Mouse (Mus musculus) kidney, embryonic 16.5 days (tissue): ENCODE results near the gene Dbn1. TPM values are rescaled to one million over a fixed set of nuclear protein-coding genes. Genes with fewer than 3 reads are reported as not detected.
A peak's percentile ranks its signal among the peaks of the same experiment; 100 is the strongest.

Source experiments
- ATAC-seq: fragments of 200-750 bp; cut with Nextera tagmentation; 2 replicates; pipeline ENCODE4 v1.8.0; 2017; ENCODE audit warnings: moderate TSS enrichment; ENCODE audit not compliant: low FRiP score, low TSS enrichment
- H3K27ac ChIP-seq: fragments of 300-500 bp; sonication (generic); 2 replicates; pipeline ENCODE4 v1.5.1; 2014; ENCODE audit warnings: low read length
- H3K27me3 ChIP-seq: fragments of 300-500 bp; sonication (generic); 2 replicates; pipeline ENCODE4 v1.6.1; 2014; ENCODE audit warnings: low read length, control low read depth, mixed read lengths; ENCODE audit not compliant: insufficient read depth
- H3K36me3 ChIP-seq: fragments of 300-500 bp; sonication (generic); 2 replicates; pipeline ENCODE4 v1.6.1; 2014; ENCODE audit warnings: low read length, control low read depth, mixed read lengths; ENCODE audit not compliant: insufficient read depth
- H3K4me1 ChIP-seq: fragments of 300-500 bp; sonication (generic); 2 replicates; pipeline ENCODE4 v1.6.1; 2014; ENCODE audit warnings: low read length, control low read depth, mixed read lengths; ENCODE audit not compliant: insufficient read depth
- H3K4me2 ChIP-seq: fragments of 300-500 bp; sonication (generic); replicated peaks from 2 replicates; pipeline ENCODE4 v1.6.1; 2014; ENCODE audit warnings: low read depth, low read length
- H3K4me3 ChIP-seq: fragments of 300-500 bp; sonication (generic); 2 replicates; pipeline ENCODE4 v1.5.1; 2014; ENCODE audit warnings: mild to moderate bottlenecking, low read length
- H3K9ac ChIP-seq: fragments of 300-500 bp; sonication (generic); replicated peaks from 2 replicates; pipeline ENCODE4 v1.6.1; 2014; ENCODE audit warnings: low read length
- H3K9me3 ChIP-seq: fragments of 300-500 bp; sonication (generic); 2 replicates; pipeline ENCODE4 v1.6.1; 2016; ENCODE audit warnings: low read length, control low read depth
- WGBS: fragments of 180-500 bp; shearing (Covaris S2); extraction: QIAGEN DNeasy Blood & Tissue Kit; methylation state at CpG from one replicate; pipeline ENCODE4 v1.1.7; 2014; 5-methylcytosine and 5-hydroxymethylcytosine counted together
- polyA plus RNA-seq: library from polyadenylated mRNA; unstranded; fragments of >200 nt; fragmentation: Nextera tagmentation; extraction: Ambion mirVana; gene quantifications from 2 replicates; pipeline ENCODE4 v1.2.1, GENCODE M21; 2015

Dbn1 gene
- polyA plus RNA-seq, 1 experiment from 2014 or later: 177 TPM

DNA sequence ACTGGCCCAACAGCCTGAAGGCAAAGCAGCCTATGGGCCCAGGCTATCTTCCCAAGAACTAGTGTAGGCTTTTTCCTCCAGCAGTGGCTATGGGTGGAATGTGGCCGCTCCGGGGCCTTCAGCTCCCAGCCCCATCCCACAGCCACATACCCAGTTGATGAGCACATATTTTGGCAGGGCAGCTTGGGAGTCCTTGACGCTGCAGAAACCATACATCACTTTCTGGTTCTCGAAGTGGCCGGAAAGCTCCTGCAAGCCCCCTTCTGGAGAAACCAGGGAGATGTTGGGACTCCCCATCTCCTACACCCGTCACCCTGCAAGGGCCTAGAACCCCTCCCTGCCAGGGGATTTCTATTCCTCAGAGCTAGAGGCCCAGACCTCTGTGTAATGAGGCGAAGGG is 5.4 kb downstream of the Dbn1 start:
- H3K4me1 ChIP-seq: peaks cover 43% of the 10 kb centered on the region
- no peak overlapping the region for H3K4me2 ChIP-seq
- H3K4me3 ChIP-seq: no peak overlapping the region
- 0 out of 2 replicates have a peak overlapping the region, but pooled peaks have one; percentile 4 for H3K9ac ChIP-seq
- ATAC-seq: no peak
- peak overlapping the region; percentile 43; the same call in 1 of the 2 replicates for H3K27ac ChIP-seq
- peaks cover 45% of the 10 kb centered on the region for H3K36me3 ChIP-seq
- WGBS: 67% methylated on average over 7 of the region's 7 CpGs
- no peaks in the 10 kb centered on the region for H3K9me3 ChIP-seq
- H3K27me3 ChIP-seq: no peaks in the 10 kb centered on the region

DNA sequence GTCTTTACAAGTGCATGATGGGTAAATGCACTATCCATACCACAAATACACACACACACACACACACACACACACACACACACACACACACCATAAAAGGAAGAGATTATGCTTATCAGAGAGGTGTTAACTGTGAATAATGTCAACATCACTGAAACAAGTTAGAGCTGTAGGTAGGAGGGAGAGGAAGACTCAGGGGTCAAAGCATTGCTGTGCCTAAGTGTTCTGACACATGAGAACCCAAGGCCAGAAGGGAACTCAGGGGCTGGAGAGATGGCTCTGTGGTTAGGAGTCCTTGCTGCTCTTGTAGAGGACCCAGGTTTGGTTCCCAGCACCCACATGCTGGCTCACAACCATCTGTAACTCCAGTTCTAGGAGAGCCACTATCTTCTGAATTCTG is 8.0 kb downstream of the Dbn1 start:
- peaks cover 72% of the 10 kb centered on the region for H3K36me3 ChIP-seq
- H3K4me1 ChIP-seq: peaks cover 23% of the 10 kb centered on the region
- no peak for ATAC-seq
- no peak overlapping the region for H3K4me3 ChIP-seq
- H3K9me3 ChIP-seq: no peaks in the 10 kb centered on the region
- H3K27me3 ChIP-seq: no peaks in the 10 kb centered on the region
- H3K9ac ChIP-seq: no peak overlapping the region
- H3K4me2 ChIP-seq: no peak overlapping the region
- no peak overlapping the region for H3K27ac ChIP-seq

DNA sequence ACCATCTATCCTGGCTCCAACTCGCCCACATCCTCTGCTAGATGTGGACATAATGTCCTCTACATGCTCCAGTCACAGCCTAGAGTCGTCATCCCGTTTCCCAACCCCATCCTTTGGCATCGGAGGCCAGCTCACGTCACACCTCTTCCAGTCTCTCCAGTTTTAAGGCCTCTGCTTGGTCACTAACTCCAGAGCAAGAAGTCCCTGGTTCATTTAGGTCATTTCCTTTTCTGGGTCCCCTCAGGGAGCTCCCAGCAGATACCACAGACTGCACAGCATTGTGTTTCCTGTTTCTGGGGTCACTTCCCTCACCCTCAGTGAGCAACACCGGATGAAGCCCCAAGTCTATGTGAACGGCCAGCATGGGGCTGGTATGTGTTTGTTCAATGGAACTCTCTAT is 8.9 kb downstream of the Dbn1 start:
- ATAC-seq: no peak
- 68% methylated on average over 7 of the region's 7 CpGs for WGBS

DNA sequence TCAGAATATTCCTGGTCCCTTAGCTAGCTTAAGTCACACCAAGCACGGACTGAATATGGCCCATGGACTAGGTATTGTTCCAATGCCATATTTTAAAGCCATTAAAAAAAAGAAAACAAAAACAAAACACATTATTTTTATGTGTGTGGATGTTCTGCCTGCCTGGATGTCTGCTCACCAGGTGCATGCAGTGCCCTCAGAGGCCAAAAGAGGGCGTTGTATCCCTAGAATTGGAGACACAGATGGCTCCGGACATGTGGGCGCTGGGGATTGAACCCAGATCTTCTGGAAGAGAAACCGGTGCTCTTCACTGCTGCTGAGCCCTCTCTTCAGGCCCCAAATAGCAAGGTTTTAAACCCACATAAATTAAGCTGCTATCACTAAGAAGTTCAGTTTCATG is 9.9 kb downstream of the Dbn1 start:
- H3K4me2 ChIP-seq: no peak overlapping the region
- peaks cover 13% of the 10 kb centered on the region for H3K4me1 ChIP-seq
- H3K9me3 ChIP-seq: no peaks in the 10 kb centered on the region
- no peak overlapping the region for H3K4me3 ChIP-seq
- no peak overlapping the region for H3K9ac ChIP-seq
- 56% methylated on average over 5 of the region's 5 CpGs for WGBS
- H3K27ac ChIP-seq: no peak overlapping the region
- H3K27me3 ChIP-seq: no peaks in the 10 kb centered on the region
- no peak for ATAC-seq
- H3K36me3 ChIP-seq: peaks cover 81% of the 10 kb centered on the region

More for the DNA sequence above, 8.9 kb downstream of the Dbn1 start:
- Histone ChIP-seq H3K27me3 (no peaks in the 10 kb centered on the region), H3K9ac (no peak overlapping the region), H3K27ac (peak overlapping the region; percentile 25; the same call in 1 of the 2 replicates), H3K4me2 (no peak overlapping the region), H3K36me3 (peaks cover 80% of the 10 kb centered on the region), H3K9me3 (no peaks in the 10 kb centered on the region), H3K4me1 (peaks cover 14% of the 10 kb centered on the region), H3K4me3 (no peak overlapping the region)

DNA sequence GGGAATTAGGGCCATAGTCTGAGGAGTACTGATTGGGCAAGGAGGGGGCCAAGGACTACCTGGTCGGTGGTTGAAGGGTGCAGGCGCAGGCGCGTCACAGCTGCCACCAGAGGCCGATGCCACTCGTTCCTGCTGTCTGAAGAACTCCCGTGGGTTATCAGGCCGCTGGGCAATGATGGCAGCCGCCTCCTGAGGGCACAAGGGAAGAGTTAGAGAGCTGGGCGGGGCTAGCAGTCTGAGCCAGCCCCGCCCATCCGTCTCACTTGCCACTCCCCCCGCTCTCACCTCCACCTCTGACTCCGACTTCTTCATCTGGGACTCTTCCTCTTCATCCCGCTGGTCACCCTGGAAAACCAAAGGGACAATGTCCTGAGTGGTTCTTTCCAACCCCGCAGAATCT is 10.4 kb downstream of the Dbn1 start:
- peaks cover 13% of the 10 kb centered on the region for H3K4me1 ChIP-seq
- H3K9ac ChIP-seq: no peak overlapping the region
- no peak overlapping the region for H3K27ac ChIP-seq
- ATAC-seq: no peak
- H3K36me3 ChIP-seq: peaks cover 81% of the 10 kb centered on the region
- no peaks in the 10 kb centered on the region for H3K27me3 ChIP-seq
- no peak overlapping the region for H3K4me3 ChIP-seq
- no peaks in the 10 kb centered on the region for H3K9me3 ChIP-seq
- H3K4me2 ChIP-seq: no peak overlapping the region
- 72% methylated on average over 16 of the region's 16 CpGs for WGBS

DNA sequence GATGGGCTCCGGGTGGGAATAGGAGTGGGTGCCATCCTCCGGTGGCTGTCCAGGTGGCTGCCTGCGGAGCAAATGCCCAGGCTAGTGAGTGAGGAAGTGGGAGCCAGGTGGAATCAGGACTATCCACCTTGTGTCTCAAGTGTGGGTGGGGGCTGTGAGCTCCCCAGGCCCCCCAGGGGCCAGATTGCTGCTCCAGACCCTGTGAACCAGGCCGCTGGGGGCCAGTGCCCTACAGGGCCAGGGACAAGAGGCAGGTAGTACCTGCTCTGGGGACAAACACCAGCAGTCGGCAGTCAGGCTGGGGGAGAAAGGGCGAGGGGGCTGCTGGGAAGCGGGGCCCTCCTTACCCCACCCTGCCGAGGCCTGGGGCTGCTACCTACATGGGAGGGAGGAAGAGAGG is 11.7 kb downstream of the Dbn1 start:
- no peaks in the 10 kb centered on the region for H3K27me3 ChIP-seq
- 93% methylated on average over 7 of the region's 8 CpGs for WGBS
- no peak overlapping the region for H3K4me2 ChIP-seq
- no peaks in the 10 kb centered on the region for H3K9me3 ChIP-seq
- H3K4me3 ChIP-seq: no peak overlapping the region
- H3K4me1 ChIP-seq: peaks cover 19% of the 10 kb centered on the region
- no peak for ATAC-seq
- no peak overlapping the region for H3K9ac ChIP-seq
- no peak overlapping the region for H3K27ac ChIP-seq
- peaks cover 69% of the 10 kb centered on the region for H3K36me3 ChIP-seq

DNA sequence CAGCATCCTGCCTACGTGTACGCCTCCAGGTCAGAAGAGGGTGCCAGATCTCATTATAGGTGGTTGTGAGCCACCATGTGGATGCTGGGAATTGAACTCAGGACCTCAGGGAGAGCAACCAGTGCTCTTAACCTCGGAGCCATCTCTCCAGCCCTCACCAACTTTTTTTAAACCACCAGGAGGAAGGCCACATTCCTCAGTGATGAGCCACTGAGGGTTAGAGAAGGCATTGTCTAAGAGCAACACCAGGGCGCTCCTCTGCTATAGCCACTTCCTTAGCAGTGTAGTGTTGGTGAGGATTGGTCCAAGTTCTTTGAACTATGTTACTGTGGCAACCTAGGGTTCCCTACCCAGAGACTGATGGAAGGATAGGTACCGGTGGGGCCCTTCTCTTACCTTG is 12.2 kb downstream of the Dbn1 start:
- 87% methylated on average over 5 of the region's 5 CpGs for WGBS
- no peak for ATAC-seq

DNA sequence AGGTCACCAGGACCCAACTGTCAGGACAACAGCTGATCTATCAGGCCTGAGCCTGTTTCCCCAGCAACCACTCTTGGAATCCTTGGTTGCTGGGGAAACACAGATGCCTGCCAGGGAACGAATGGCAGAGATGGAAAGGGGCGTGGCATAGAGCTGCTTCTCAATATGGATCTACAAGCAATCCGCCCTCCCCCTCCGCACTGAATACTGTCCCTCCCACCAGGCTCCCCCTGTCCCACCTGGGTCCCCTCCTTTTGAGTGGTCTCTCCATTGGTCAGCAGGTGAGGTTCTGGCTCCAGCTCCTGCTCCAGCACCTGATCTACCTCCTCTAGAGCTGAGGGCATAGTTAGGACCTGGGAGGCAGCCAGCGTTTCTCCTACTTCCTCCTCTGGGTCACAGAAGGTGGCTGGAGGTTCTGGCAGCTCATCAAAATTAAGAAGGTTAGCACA is 13.3 kb downstream of the Dbn1 start:
- ATAC-seq: no peak
- H3K27ac ChIP-seq: no peak overlapping the region
- H3K9ac ChIP-seq: no peak overlapping the region
- peaks cover 53% of the 10 kb centered on the region for H3K36me3 ChIP-seq
- 71% methylated on average over 5 of the region's 5 CpGs for WGBS
- H3K4me2 ChIP-seq: no peak overlapping the region
- no peak overlapping the region for H3K4me3 ChIP-seq
- H3K9me3 ChIP-seq: no peaks in the 10 kb centered on the region
- H3K4me1 ChIP-seq: peaks cover 25% of the 10 kb centered on the region
- no peaks in the 10 kb centered on the region for H3K27me3 ChIP-seq

More for the DNA sequence above, 12.2 kb downstream of the Dbn1 start:
- Histone ChIP-seq H3K9me3 (no peaks in the 10 kb centered on the region), H3K27me3 (no peaks in the 10 kb centered on the region), H3K27ac (no peak overlapping the region), H3K36me3 (peaks cover 64% of the 10 kb centered on the region), H3K4me1 (peaks cover 24% of the 10 kb centered on the region), H3K4me3 (no peak overlapping the region), H3K9ac (no peak overlapping the region), H3K4me2 (no peak overlapping the region)

DNA sequence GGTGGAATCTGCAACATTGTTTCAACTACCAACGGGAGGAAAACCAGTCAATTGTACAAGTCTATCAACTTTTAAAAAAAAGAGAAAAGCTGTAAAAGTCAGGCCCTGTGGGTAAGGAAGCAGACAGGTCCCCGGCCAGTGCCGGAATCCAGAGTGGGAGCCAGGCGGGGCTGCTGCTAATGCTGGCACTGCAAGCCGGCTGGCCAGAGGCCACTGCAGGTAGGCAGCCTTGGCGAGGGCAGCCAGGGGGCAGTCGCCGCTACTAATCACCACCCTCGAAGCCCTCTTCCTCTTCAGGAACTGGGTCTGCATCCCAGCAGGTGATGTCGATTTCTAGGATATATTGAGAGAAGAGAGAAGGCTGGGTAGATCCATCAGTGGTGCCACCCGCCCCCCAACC is 13.9 kb downstream of the Dbn1 start:
- peaks cover 46% of the 10 kb centered on the region for H3K36me3 ChIP-seq
- no peak overlapping the region for H3K9ac ChIP-seq
- H3K4me3 ChIP-seq: no peak overlapping the region
- H3K4me2 ChIP-seq: no peak overlapping the region
- H3K27ac ChIP-seq: no peak overlapping the region
- H3K9me3 ChIP-seq: no peaks in the 10 kb centered on the region
- WGBS: 74% methylated on average over 11 of the region's 11 CpGs
- peaks cover 25% of the 10 kb centered on the region for H3K4me1 ChIP-seq
- H3K27me3 ChIP-seq: no peaks in the 10 kb centered on the region
- no peak for ATAC-seq

DNA sequence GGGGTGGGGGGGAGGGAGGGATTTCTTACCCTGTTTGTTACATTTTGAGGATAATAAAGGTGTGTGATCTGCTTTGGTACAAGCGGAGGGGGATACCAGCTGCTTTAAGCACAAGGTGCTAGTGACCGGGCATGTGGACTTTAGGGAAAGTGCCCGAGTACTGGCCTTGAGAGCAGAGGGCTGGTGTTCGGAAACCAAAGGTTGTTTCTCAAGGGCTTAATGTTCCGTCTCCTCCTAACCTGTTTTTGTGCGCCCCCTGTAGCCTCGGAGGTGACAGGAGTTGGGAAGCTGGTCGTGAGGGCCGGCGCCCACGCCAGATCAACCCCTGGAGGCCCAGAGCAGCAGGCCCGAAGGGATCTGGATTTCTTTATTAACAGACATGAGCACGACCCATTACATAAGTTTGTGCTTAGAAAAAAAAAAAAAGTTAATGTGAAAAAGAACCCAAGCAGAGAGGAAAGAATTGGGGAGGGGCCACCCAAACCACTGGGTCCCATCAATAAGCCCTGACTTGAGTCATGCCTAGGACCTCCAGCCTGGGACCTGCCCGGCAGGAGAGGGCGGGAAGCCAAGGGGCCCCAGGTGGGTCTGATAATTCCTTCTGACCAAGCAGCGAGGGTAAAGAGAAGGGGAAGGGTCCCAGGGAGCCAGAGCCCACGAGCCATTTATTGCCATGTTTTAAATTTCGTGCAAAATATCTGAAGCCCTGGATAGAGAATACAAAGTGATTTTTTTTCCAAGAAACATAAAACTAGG is 14.7 kb downstream of the Dbn1 start:
- peaks cover 42% of the 10 kb centered on the region for H3K36me3 ChIP-seq
- peak overlapping the region; percentile 3; the same call in 1 of the 2 replicates for H3K27ac ChIP-seq
- 22% methylated on average over 18 of the region's 18 CpGs for WGBS
- ATAC-seq: no peak
- no peaks in the 10 kb centered on the region for H3K27me3 ChIP-seq
- H3K4me1 ChIP-seq: peaks cover 25% of the 10 kb centered on the region
- H3K9ac ChIP-seq: peak overlapping the region; percentile 78
- H3K9me3 ChIP-seq: no peaks in the 10 kb centered on the region
- H3K4me2 ChIP-seq: peak overlapping the region; percentile 100
- peak overlapping the region; percentile 63 for H3K4me3 ChIP-seq
